Mouse (Mus musculus) small intestine, adult 2 months (tissue): ENCODE measurements around the gene D330020A13Rik.

ENCODE experiments used
- CTCF ChIP-seq: fragments of 200-500 bp; IDR thresholded peaks from 2 replicates; pipeline ENCODE4 v1.5.1; 2012; ENCODE audit warnings: low read depth, mild to moderate bottlenecking, control low read depth, inconsistent platforms, low read length, moderate library complexity, mixed read lengths; ENCODE audit not compliant: insufficient replicate concordance, insufficient read length; ENCODE audit errors: extremely low read depth
- POLR2A ChIP-seq: fragments of 200-500 bp; IDR thresholded peaks from 2 replicates; pipeline ENCODE4 v1.6.1; 2012; ENCODE audit warnings: low read depth, mild to moderate bottlenecking, control low read depth, inconsistent platforms, low read length, moderate library complexity

GRCm38 (mm10) chr6:120320369-120320768 lies 26.2 kb downstream of the D330020A13Rik start:
- no peak for TF ChIP-seq POLR2A
- TF ChIP-seq CTCF = no peak
